Mouse (Mus musculus) hindbrain, embryonic 14.5 days (tissue): ENCODE results near the gene Acp6. TPM values are rescaled to one million over a fixed set of nuclear protein-coding genes. Genes with fewer than 3 reads are reported as not detected.

ENCODE experiments used
- ATAC-seq: fragments of 200-750 bp; cut with Nextera tagmentation; 2 replicates; pipeline ENCODE4 v1.8.0; 2017; ENCODE audit warnings: moderate number of reproducible peaks, mild to moderate bottlenecking, moderate TSS enrichment, moderate library complexity; ENCODE audit not compliant: low FRiP score
- DNase-seq: peaks from one replicate; pipeline ENCODE4 v3.0.0-alpha.2; 2015; ENCODE audit warnings: low spot score
- H3K27ac ChIP-seq: fragments of 300-500 bp; sonication (generic); 2 replicates; pipeline ENCODE4 v1.5.1; 2014; ENCODE audit warnings: mild to moderate bottlenecking, moderate library complexity
- H3K27me3 ChIP-seq: fragments of 300-500 bp; sonication (generic); 2 replicates; pipeline ENCODE4 v1.6.1; 2014; ENCODE audit warnings: mild to moderate bottlenecking, low read length, mixed read lengths; ENCODE audit not compliant: control insufficient read depth, insufficient read depth
- H3K36me3 ChIP-seq: fragments of 300-500 bp; sonication (generic); replicated peaks from 2 replicates; pipeline ENCODE4 v1.6.1; 2014; ENCODE audit not compliant: control insufficient read depth, insufficient read depth
- H3K4me1 ChIP-seq: fragments of 300-500 bp; sonication (generic); replicated peaks from 2 replicates; pipeline ENCODE4 v1.6.1; 2014; ENCODE audit warnings: antibody characterized with exemption, low read length, mixed read lengths; ENCODE audit not compliant: control insufficient read depth, insufficient read depth
- H3K4me2 ChIP-seq: fragments of 300-500 bp; sonication (generic); replicated peaks from 2 replicates; pipeline ENCODE4 v1.6.1; 2014; ENCODE audit warnings: mild to moderate bottlenecking, moderate library complexity
- H3K4me3 ChIP-seq: fragments of 300-500 bp; sonication (generic); replicated peaks from 2 replicates; pipeline ENCODE4 v1.5.1; 2014; ENCODE audit warnings: mild to moderate bottlenecking, low read length
- H3K9ac ChIP-seq: fragments of 300-500 bp; sonication (generic); 2 replicates; pipeline ENCODE4 v1.6.1; 2014
- H3K9me3 ChIP-seq: fragments of 300-500 bp; sonication (generic); 2 replicates; pipeline ENCODE4 v1.6.1; 2016; ENCODE audit warnings: low read length; ENCODE audit not compliant: control insufficient read depth
- WGBS: fragments of 180-500 bp; shearing (Covaris S2); extraction: QIAGEN DNeasy Blood & Tissue Kit; methylation state at CpG from one replicate; pipeline ENCODE4 v1.1.7; 2014; 5-methylcytosine and 5-hydroxymethylcytosine counted together
- polyA plus RNA-seq: library from polyadenylated mRNA; unstranded; fragments of >200 nt; fragmentation: Nextera tagmentation; extraction: Ambion mirVana; gene quantifications from 2 replicates; pipeline ENCODE4 v1.2.1, GENCODE M21; 2014

Gene Acp6
- polyA plus RNA-seq, 1 experiment from 2014 or later = 14.1 TPM

DNA sequence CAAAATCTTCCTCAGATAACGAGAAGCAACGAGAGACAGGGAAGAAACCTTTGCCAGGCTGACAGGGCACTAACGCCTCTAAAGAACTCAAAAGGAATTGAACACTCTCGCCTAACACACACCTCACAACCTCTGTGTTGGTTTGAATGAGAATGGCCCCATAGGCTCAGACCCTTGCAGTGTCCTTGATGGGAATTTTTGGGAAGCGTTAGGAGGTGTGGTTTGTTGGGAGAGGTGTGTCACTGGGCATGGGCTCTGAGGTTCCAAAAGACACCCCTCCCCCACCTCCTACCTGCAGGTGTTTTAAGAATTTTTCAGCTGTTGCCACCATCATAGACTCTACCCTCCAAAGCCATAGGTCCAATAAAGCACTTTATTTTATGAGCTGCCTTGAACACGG, 20.3 kb downstream of the Acp6 start:
- H3K9ac ChIP-seq = no peak overlapping the region
- no peak for ATAC-seq
- no peak overlapping the region for H3K27ac ChIP-seq
- no peaks in the 10 kb centered on the region for H3K36me3 ChIP-seq
- H3K4me3 ChIP-seq = no peak overlapping the region
- 85% methylated on average over 6 of the region's 6 CpGs for WGBS
- no peak for DNase-seq
- H3K4me2 ChIP-seq = no peak overlapping the region
- no peaks in the 10 kb centered on the region for H3K4me1 ChIP-seq
- no peaks in the 10 kb centered on the region for H3K27me3 ChIP-seq
- H3K9me3 ChIP-seq = no peaks in the 10 kb centered on the region

DNA sequence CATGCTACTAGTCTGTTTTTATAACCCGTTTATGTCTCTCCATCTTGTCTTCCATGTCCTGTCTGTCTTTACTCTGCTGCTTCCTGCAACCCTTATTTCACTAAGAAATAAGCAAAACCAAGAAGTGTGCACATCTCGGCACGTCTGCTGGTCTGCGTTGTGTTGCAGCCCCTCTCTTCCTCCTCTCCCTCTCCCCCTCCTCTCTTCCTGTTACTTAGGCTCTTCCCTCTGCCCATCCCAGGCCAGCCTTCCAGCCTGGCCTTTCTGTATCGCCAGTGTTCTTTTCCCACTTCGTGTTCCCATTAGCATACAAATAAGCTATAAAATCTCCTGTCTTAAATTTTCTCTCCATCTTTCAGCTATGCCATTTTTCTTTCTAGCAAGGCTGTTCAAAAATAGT, 21.9 kb downstream of the Acp6 start:
- no peaks in the 10 kb centered on the region for H3K36me3 ChIP-seq
- no peak overlapping the region for H3K9ac ChIP-seq
- H3K4me1 ChIP-seq = no peaks in the 10 kb centered on the region
- DNase-seq = no peak
- H3K27me3 ChIP-seq = no peaks in the 10 kb centered on the region
- no peak for ATAC-seq
- H3K4me3 ChIP-seq = no peak overlapping the region
- 38% methylated on average over 6 of the region's 6 CpGs for WGBS
- no peaks in the 10 kb centered on the region for H3K9me3 ChIP-seq
- H3K4me2 ChIP-seq = no peak overlapping the region
- no peak overlapping the region; the same call in 1 of the 2 replicates for H3K27ac ChIP-seq

- WGBS = 39% methylated on average over 3 of the region's 3 CpGs
- H3K4me2 ChIP-seq = no peak overlapping the region
- no peak overlapping the region for H3K27ac ChIP-seq
- no peaks in the 10 kb centered on the region for H3K9me3 ChIP-seq
- H3K4me1 ChIP-seq = no peaks in the 10 kb centered on the region
- ATAC-seq (no peak), DNase-seq (no peak)
- no peaks in the 10 kb centered on the region for H3K27me3 ChIP-seq
- no peaks in the 10 kb centered on the region for H3K36me3 ChIP-seq
- H3K4me3 ChIP-seq = no peak overlapping the region
- no peak overlapping the region for H3K9ac ChIP-seq
Measured at GRCm38 (mm10) chr3:97183810-97184209, 25.2 kb downstream of the Acp6 start.

GRCm38 (mm10) chr3:97185098-97185860, 26.7 kb downstream of the Acp6 start:
- 46% methylated on average over 10 of the region's 10 CpGs for WGBS
- Histone ChIP-seq H3K4me1 (no peaks in the 10 kb centered on the region), H3K27ac (no peak overlapping the region), H3K9ac (no peak overlapping the region), H3K9me3 (no peaks in the 10 kb centered on the region), H3K4me3 (no peak overlapping the region), H3K27me3 (no peaks in the 10 kb centered on the region), H3K36me3 (no peaks in the 10 kb centered on the region), H3K4me2 (no peak overlapping the region)
- peak; percentile 36; the same call in 1 of the 2 replicates for ATAC-seq
- peak; percentile 78 for DNase-seq

GRCm38 (mm10) chr3:97196571-97196970, 38.0 kb downstream of the Acp6 start:
- no peaks in the 10 kb centered on the region for H3K27me3 ChIP-seq
- no peak for ATAC-seq
- 92% methylated on average over 8 of the region's 8 CpGs for WGBS

GRCm38 (mm10) chr3:97199261-97199660, 40.7 kb downstream of the Acp6 start:
- ATAC-seq = no peak
- 22% methylated on average over 4 of the region's 4 CpGs for WGBS

More at GRCm38 (mm10) chr3:97196571-97196970, 38.0 kb downstream of the Acp6 start:
- H3K4me3 ChIP-seq = no peak overlapping the region
- no peak for DNase-seq
- H3K27ac ChIP-seq = no peak overlapping the region
- H3K36me3 ChIP-seq = no peaks in the 10 kb centered on the region
- H3K9ac ChIP-seq = no peak overlapping the region
- H3K4me2 ChIP-seq = no peak overlapping the region
- H3K9me3 ChIP-seq = no peaks in the 10 kb centered on the region
- H3K4me1 ChIP-seq = no peaks in the 10 kb centered on the region

GRCm38 (mm10) chr3:97201943-97202342, 43.4 kb downstream of the Acp6 start:
- Histone ChIP-seq H3K4me3 (no peak overlapping the region), H3K4me1 (no peaks in the 10 kb centered on the region), H3K4me2 (no peak overlapping the region), H3K9me3 (no peaks in the 10 kb centered on the region), H3K27ac (no peak overlapping the region), H3K36me3 (peaks cover 40% of the 10 kb centered on the region), H3K27me3 (no peaks in the 10 kb centered on the region), H3K9ac (no peak overlapping the region)
- peak; percentile 64 for DNase-seq
- ATAC-seq = peak; percentile 41
- 48% methylated on average over 5 of the region's 5 CpGs for WGBS

More at GRCm38 (mm10) chr3:97199261-97199660, 40.7 kb downstream of the Acp6 start:
- Histone ChIP-seq H3K36me3 (peaks cover 14% of the 10 kb centered on the region; the same call in 1 of the 2 replicates), H3K9ac (no peak overlapping the region), H3K4me3 (no peak overlapping the region), H3K4me1 (no peaks in the 10 kb centered on the region), H3K4me2 (no peak overlapping the region), H3K27ac (no peak overlapping the region), H3K27me3 (no peaks in the 10 kb centered on the region), H3K9me3 (no peaks in the 10 kb centered on the region)
- DNase-seq = no peak

DNA sequence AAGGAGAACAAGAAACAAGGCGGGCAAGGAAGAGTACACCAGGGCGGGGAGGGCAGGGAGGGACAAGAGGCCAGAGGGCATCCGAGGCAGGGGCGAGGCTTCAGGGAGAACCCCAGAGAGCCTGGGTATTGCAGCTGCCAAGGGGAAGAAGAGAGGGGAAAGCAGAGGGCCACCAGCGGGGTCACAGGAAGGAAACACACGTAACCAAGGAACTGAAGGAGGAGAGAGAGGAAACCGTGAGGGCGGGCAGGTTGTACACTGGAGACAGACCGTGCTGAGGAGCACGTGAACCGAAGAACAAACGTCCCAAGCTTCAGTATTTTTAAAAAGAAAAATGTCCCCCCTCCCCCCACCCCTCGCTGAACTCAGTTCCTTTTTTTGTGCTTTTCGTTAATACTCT, 45.3 kb downstream of the Acp6 start:
- no peaks in the 10 kb centered on the region for H3K9me3 ChIP-seq
- DNase-seq (no peak), ATAC-seq (no peak)
- no peaks in the 10 kb centered on the region for H3K4me1 ChIP-seq
- no peak overlapping the region for H3K9ac ChIP-seq
- no peak overlapping the region for H3K4me3 ChIP-seq
- H3K27ac ChIP-seq = no peak overlapping the region
- WGBS = 80% methylated on average over 14 of the region's 14 CpGs
- H3K27me3 ChIP-seq = no peaks in the 10 kb centered on the region
- H3K36me3 ChIP-seq = peaks cover 59% of the 10 kb centered on the region
- no peak overlapping the region for H3K4me2 ChIP-seq

DNA sequence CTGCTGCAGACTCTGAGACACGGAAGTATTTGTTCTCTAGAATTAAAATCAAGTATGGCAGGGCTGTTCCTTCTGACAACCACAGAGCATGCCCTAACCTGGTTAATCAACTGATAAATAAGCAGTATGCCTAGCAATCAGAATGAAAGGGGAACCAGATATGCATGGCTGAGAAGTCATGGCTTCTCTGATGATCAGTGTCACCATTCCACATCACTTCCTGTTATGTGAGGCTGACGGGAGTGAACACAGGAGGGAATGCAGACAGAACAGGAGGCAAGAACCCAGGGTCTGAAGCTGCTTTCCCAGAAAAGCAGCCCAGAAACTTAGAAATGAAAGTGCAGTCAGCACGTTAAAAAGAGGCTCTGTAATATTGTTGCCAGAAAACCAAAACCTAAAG, 47.9 kb downstream of the Acp6 start:
- Histone ChIP-seq H3K9me3 (no peaks in the 10 kb centered on the region), H3K4me2 (no peak overlapping the region), H3K36me3 (peaks cover 85% of the 10 kb centered on the region), H3K27ac (no peak overlapping the region), H3K4me1 (no peaks in the 10 kb centered on the region; the same call in 1 of the 2 replicates), H3K9ac (no peak overlapping the region), H3K27me3 (no peaks in the 10 kb centered on the region), H3K4me3 (no peak overlapping the region)
- 85% methylated on average over 3 of the region's 3 CpGs for whole genome bisulfite sequencing
- no peak for DNase-seq
- ATAC-seq = no peak
